Mouse (Mus musculus) brain, embryonic 18.5 days (tissue): Measurements from ENCODE around the gene Actn3.
"Not testable (repeated sequence)": the region's sequence is repeated elsewhere in the genome, so short reads cannot be mapped to it uniquely, and the experiment has no call there.

ENCODE experiments used
- DNase-seq: peaks from one replicate; pipeline ENCODE4 v3.0.0-alpha.2; 2012; ENCODE audit warnings: low read depth, low spot score

The Actn3 gene

DNA sequence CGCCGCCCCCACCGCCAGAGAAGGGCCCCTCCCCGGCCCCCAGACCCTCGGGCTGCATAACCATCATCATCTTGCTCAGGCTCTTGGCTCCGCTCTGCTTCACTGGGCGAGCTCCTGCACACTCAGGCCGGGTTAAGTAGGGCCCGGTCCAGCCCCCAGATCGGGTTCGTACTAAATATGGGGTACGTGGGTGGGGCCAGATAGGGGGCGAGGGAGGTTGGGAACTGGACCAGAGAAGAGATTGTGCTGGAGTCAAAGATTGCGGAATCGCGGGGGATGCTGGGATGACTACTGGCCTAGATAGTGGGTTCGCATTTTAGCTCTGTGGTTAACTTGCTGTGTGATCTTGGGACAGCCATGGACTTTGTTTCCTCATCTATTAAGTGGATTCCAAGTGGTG lies at the start of gene Actn3:
Gene Actn3 (minus strand): TSS at position 125 of the 400 bp plus-strand sequence.
- DNase-seq, result no peak

DNA sequence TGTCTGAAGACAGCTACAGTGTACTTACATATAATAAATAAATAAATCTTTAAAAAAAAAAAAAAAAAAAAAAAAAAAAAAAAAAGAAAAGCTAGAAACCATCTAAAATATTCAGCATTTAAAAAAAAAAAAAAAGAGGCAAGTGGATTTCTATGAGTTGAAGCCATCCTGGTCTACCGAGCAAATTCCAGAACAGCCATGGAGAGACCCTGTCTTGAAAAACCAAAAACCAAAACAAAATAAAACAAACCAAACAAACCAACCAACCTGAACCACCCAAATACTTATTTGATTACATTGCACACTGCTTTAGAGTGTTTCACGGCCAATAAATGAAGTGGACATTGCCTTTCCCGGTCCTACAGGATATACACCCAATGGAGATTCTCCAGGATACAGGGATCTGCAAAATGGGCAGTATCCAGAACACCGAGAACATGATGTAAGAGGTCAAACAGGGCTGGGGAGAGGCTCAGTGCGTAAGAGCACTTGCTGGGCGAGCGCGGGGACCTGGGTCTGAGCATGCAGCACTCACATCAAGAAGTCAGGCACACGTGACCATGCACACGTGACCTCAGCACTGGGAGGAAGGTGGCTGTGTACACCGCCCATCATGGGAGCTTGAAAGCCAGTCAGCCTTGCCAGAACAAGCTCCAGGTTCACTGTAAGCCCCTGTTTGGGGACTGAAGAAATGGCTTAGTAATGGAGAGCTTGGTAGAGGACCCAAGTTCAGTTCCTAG lies 47.6 kb upstream of the Actn3 start:
- DNase-seq, result no peak

DNA sequence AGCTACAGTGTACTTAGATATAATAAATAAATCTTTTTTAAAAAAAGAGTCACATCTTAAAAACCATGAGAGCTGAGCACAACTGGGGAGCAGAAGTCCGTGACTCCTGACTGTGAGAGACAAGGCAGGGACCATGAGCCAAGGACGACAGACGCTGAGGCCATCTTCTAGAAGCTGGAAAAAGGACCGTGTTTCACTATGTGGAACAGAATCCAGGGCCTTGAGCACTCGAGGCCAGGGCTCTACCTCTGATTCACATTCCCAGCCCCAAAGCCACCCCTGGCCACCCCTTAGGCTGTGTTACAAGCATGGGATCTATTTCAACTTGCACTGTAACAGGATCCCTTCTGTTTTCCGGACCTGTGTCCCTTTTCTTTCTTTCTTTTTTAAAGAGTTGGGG lies 41.9 kb upstream of the Actn3 start:
- DNase-seq, result no peak

DNA sequence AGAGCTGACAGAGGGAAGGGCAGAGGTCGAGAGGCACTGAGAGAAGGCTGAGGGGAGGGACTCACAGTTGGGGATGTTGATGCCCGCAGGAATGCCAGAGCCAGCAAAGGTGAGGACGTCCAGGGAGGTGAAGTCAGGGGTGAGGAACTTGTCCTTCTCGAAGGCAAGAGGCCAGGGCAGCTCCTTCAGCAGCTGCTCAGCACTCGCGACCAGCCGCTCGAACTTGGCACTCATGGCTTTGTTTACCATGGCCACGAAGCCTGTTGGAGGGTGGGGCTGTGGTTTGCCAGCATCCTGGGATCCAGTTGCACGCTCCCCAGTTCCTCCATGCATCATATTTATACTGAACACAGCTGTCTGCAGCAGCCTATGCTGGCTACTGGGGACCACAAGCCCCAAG lies 39.1 kb upstream of the Actn3 start:
- no peak for DNase-seq

DNA sequence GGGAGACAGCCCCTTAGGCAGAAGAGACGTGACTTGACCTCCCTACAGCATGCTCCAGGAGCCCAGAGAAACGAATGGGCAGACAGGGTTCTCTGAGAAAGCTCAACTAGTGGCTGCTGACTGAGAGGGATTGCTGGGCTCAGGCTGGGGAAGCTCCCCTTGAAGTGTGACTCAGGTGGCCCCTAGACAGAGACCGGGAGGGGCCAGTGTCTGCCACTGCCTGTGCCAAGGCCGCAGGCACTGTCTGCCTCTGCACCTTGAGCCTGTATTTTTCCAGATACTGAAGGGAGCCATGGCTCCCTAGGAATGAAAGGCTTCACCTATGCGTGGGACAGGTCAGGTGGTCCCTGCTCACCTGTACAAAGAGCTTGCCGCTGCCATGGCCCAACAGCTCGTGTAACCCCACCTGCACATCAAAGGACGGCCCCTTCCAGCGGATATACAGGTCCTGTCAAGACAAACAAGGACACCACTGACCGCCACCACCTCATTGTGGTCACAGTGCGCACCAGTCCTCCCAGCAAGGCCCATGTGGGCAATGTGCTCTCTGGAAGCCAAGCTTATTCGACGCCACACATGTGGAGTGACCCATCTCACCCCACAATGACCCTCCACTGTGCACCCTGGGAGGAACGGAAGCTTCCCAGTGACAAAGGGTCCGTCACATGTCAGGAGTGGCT lies 38.4 kb upstream of the Actn3 start:
- no peak for DNase-seq

DNA sequence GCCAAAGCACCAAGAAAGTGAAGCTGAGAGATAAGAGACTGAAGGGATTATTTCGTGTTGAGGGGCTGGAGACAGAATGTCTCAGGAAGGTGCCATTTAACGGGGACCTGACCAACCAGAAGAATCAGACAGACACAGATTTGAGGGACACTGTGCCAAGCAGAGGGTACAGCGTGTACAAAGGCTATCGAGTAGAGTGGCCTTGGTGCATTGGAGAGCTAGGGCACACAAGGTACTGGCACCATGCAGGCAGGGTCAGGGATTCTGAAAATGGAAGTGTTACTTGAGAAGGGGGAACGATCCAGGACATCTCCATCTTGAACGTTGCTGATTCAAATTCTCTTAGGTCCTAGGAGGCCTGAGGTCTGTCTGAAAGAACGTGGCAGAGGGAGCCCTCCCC lies 31.7 kb upstream of the Actn3 start:
- no peak for DNase-seq

DNA sequence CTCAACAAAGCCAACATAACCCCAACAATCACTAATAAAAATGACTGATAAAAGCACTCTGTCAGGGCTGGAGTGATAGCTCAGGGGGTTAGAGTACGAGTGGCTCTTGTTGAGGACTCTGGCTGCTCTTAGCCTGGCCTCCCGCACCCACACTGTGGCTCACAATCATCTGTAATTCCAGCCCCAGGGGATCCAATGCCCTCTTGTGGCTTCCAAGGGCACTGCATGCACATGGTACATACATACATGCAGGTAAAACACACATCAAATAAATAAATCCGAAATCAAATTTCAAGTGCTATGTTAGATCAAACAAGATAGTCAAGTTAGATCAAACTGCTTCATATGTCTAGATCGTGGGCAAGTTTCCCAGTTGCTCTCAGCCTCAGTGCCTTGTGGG lies 30.4 kb upstream of the Actn3 start:
- no peak for DNase-seq

DNA sequence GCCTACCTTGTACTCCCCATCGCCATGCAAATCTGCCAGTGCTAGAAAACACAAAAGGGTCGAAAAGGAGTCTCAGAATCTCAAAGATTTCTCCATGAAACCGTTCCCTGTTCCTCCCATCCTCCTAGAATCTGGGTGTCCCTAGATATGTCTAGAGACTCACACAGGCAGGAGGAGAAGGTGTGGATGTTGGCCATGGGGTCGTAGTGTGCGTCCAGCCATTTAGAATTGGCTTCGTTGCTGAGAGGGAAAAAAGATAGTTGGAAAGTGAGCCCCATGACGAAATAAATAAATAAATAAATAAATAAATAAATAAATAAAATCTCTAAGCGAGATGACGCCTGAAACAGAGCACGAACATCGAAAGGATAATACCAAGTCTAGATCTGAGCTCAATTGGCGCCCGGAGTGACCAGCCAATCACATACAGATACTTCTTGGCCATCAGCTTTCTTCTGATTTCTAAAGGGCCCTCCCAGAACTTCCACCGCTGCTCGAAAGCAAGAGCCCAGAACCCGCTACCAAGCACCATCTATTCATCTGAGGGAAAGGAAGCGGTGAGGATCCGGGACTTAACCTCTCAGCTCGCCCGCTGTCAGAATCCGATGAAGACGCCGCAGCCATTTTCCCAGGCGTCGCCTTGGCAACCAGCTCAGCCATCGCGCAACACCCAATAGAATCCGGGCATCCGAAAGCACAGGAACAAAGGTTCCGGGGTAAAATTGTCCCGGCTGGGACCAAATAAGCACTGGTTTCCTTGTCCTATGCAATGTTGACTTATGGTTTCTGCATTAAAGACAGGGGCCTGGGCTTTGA lies 28.5 kb upstream of the Actn3 start, which contains the start of gene Bbs1:
Gene Bbs1 (minus strand): TSS at position 650 of the 816 bp plus-strand sequence.
- DNase-seq, result peak; percentile 75

DNA sequence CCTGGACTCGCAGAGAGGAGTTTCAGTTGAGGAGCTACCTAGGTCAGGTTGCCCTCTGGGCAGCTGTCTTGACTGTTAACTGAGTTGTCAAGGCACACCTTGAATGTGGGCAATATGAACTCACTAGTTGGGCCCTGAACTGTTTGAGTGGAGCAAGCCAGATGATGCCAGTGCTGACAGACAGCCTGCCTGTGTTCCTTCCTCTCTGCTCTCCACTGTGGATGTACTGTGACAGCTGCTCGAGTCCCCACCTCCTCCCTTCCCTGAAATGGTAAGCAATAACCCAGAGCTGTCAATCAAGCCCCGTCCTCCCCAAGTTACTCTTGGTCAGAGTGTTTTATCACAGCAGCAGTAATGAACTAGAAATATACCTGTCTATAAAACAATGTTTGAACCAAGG lies 22.2 kb upstream of the Actn3 start:
- DNase-seq, result no peak

DNA sequence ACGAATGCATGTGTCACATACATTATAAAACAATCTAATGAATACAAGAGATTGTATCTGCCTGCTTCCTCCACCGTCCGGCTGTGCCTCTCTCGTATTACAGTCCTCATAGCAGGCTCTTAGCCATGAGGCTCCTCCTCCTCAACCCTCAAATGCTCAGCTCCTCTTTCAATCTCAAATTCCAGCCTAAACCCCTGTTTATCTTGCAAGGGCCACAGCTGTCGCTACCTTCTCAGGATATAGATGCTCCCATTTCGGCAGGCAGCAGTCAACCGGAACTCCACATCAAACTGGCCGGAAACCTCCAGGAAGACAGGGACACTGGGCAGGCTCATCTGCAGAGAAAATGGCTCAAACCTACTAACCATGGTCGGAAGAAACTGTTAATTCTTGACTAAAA lies 21.3 kb upstream of the Actn3 start:
- DNase-seq, result no peak

DNA sequence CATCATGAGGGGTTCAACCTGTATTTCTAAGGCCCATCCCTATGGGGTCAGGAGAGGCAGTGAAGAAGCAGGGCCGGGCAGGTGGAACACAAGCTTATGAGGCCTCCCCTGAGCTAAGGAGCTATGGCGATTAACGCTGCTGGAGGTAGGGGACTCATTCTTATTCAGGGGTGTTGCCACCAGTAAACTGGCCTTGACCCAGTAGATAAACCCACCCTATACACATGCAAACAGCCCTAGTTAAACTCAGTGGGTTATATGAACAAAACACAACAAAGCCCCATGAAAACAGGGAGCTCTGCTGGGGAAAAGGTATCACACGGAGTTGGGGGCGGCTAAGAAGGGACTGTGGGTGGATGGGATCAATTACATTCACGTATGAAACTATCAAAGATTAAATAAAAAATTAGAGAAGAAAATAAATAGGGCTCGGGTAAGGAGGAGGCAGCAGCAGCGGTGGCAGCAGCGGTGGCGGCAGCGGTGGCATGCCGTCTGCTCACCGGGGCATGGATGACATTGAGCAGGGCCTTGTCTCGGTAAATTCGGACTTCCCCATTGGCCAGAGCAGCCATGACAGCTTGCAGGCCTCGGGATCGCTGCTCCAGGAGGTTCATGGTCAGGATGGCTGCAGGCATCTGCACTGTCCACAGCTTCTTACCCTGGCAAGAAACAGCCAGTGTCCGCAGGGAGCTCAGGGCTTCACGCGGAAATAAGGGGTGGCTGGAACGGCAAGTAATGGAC lies 19.2 kb upstream of the Actn3 start:
- DNase-seq, result no peak

DNA sequence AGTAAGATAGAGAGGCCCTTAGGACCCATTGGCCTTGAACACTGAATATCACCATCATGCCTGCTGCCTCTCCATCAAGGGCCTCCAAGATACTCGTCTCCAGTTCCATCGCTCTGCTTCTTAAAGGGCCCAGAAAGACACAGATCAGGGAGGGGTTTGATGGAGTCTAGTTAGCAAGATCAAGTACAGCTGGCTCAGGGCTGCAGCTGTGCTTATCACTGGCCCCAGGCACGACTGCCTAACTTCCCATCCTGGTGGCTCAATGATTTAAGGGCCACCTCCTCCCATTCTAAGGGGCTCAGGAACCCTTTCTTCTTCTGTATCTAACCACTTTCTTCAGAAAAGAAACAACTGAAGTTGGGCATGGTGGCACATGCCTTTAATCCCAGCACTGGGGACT lies 14.1 kb upstream of the Actn3 start:
- DNase-seq, result no peak

DNA sequence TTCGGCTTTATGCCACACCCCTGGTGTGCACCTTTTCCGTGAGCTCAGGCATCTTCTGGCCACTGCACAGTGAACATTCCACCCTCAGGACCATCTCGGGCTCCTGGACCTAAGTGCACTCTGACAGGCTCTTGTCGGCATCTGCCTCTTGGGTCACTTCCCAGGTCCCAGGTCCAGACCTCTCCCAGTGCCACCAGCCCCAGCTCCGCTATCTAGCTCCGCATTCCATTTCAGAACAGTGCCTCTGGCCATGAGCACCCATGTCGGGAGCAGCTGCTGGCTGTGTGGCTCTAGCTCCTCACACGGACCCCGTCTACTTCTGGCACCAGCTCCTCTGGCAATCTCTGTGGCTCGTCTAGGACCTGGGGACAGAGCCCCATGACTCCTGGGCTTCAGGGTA lies 12.1 kb upstream of the Actn3 start:
- no peak for DNase-seq

DNA sequence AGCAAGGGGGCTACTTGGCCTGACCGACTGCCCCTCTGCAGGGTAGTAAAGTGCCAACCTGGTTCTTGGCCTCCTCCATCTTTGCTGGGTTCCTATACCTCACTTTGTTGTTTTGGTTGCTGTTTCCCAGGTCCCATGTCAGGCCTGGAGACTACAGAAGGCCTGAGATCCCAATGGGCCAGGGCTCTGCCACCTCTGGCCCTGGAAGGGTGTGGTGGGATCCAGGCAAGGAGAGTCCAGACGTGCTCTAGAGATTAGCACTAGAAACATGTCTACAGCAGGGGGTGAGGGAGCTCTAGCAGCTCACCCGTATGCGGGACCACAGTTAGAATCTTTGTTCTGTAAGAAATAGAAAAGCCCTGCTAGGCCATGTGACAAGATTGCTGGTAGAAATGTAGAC lies 6.3 kb upstream of the Actn3 start:
- no peak for DNase-seq

DNA sequence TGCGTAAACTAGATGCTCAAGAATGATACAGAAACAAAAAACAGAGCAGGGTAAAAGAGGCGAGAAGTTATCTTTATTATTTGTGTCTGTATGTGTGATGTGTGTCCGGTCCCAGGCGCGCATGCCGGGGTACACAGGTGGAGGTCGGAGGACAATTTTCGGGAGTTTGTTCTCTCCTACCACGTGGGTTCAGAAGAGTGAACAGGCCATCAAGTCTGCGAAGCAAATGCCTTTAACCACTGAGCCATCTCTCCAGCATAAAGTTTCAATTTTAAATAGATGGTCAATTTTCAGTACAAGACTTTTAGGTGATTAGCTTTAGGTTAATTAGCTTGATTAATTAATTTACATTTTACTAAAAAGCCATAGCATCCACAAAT lies 1.6 kb upstream of the Actn3 start:
- DNase-seq, result no peak

DNA sequence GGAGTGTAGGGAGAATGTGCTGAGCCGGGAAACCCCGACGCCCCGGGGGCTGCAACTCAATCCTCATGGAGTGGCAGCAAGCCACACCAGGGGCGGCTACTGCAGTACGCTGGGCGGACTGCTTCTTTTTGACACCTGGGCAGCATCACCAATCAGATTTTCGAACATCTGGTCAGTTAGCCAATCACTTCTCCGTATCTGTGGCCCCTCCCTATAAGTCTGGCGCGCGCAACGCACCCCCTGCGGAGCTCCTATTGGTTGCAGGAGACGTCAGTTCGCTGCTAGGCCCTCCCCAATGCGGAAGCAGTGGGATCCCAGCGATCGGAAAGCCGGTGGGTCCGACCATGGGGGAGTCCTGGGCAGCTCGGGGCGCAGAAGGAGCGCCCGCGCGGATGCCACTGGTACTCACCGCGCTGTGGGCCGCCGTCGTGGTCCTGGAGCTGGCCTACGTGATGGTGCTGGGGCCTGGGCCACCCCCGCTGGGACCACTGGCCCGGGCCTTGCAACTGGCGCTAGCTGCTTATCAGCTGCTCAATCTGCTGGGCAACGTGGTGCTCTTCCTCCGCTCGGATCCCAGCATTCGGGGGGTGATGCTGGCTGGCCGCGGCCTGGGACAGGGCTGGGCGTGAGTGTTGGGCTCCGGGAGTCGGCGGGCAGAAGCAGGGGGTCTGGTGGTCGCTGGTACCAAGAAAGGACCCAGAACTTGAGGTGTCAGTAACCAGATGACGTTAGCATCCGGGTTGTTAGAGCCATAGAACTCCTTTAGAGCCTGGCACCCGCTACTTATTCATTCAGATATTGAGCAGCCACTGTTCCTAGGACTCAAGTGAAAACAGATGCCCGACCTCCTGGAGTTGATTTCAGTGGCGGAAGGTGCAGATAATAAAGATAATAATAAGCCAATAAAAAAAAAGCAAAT lies 955 bp upstream of the Actn3 start, which contains the start of gene Zdhhc24:
Gene Zdhhc24 (plus strand): TSS at position 264 of the 919 bp plus-strand sequence.
- peak; percentile 90 for DNase-seq

DNA sequence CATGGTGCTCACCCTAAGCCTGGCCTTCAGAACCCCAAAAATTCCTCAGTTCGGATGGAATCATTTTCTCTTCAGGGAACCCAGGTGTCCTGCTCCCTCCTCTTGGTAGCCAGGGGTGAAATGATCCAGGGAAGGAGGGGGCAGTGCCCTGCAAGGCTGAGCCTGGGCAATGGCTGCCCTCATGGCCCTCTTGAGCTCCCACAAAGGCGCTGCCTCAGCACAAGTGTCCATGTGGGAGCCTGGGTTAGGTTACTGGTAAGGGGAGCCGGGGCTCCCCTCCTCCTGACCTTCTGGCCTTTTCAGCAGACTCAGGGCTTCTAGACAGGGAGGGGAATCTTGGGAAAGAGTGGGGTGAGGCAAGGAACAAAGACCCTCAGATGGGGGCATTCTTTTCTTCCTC lies 954 bp downstream of the Actn3 start:
- DNase-seq, result no peak

DNA sequence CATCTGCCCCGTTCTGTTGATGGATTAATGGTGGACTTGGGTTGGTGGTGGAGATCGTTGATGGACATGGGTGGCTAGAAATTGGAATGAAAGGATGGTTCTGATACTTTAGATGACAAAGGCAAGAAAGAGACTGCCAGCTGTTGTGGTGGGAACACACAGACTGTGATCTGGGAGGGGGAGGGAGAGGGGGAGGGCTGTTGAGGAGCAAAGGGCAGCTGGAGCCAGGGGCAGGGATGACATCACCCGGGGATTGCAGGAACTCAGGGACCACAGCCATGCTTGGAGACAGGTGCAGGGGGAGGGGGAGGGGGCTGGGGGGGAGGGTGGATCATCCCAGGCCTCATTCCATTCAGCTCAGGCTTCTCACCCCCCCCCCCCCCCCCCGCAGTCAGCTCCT lies 1.5 kb downstream of the Actn3 start:
- DNase-seq, result no peak

DNA sequence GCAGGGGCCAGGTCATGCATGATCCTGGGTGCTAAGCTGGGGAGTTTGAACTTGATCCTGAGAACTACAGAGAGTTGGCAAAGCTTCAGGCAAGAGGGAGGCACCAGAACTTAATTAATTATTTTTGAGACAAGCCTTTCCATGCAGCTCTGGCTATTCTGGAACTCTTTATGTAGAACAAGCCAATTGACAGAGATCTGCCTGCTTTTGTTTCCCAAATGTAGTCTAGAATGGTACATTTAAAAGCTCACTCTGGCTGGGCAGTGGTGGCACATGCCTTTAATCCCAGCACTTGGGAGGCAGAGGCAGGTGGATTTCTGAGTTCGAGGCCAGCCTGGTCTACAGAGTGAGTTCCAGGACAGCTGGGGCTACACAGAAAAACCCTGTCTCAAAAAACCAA lies 3.1 kb downstream of the Actn3 start:
- DNase-seq, result not testable (repeated sequence)

DNA sequence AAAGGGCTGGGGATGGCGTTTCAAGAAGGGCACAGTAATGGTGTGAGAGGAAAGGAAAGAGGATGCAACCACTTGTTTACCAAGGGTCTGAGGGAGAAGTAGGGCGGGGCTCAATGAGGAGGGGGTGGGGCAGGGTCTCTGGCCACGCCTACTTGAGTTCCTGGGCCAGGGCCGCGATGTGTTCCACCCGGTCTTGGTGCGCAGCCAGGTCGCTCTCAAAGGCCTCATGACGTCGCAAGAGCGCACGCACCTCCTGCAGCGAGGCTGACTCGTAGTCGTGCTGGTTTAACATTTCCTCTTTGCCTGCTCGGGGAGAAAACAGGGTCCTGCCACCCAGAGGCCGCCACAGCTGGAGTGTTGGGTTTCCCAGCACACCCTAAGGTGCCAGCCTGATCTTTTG lies 12.6 kb downstream of the Actn3 start:
- no peak for DNase-seq

DNA sequence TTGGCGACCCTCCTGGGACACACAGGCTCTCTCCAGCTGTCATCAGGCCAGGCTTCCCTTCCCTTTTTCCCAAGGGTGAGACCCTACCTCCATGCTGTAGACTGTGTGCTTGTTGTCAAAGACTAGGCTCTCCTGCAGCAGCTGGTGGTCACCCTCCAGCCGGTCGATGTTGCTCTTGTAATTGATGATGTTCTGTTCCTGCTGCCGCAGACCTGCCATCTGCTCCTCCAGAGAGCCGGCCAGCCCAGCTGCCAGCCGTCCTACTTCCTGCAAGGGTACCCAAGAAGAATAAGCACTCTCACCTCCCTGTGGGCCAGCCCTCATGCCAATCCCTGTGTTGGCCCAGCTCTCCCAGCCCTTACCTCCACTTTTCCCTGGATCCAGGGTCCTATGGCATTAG lies 14.7 kb downstream of the Actn3 start:
- DNase-seq, result no peak
